In the genomic region with DNA sequence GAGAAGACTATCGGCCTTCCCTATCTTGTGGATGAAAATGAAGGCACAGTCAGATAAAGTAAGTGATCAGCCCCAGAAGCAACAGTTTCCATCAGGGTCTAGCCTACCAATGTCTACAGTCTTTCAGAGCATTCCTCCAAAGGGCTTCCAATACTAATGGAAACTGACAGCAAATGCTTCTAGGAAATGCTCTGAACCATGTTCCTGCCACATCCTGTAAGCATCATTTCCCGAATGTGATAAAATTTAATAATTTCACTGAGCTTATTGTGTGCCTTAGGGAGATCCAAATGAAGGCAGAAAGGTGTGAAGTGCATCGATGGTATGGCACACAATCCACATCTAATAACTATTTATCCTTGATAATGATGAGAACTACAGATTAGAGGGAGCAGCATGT, we compare ENCODE assay signal across 26 mouse cellular contexts.
"Had no signal": no experiment of that assay in that cellular context is flagged by ENCODE, and none has a peak within 500 bp of the region (broad histone marks: within the 10 kb centered on the region; RNA-seq: fewer than 3 reads in every experiment).

No protein-coding gene starts in this region.

- H3K9ac ChIP-seq: heart, embryonic 12.5 days; hindbrain, embryonic 12.5 days; hindbrain, embryonic 14.5 days; intestine, embryonic 15.5 days; limb, embryonic 13.5 days; limb, embryonic 15.5 days had no signal

- H3K27me3 ChIP-seq: heart, embryonic 12.5 days; hindbrain, embryonic 12.5 days; intestine, embryonic 15.5 days; limb, embryonic 13.5 days; limb, embryonic 15.5 days had no signal

- ATAC-seq: hindbrain, embryonic 16.5 days; inflammation-experienced regulatory T-cells, adult 6 months; intestine, embryonic 15.5 days; intestine, postnatal 0 days had no signal

- H3K4me3 ChIP-seq: heart, embryonic 10.5 days; heart, embryonic 12.5 days; hindbrain, embryonic 10.5 days; hindbrain, embryonic 12.5 days; intestine, embryonic 15.5 days; layer of hippocampus, adult 2 months; limb, embryonic 13.5 days; limb, embryonic 15.5 days had no signal

- H3K4me1 ChIP-seq: heart, embryonic 10.5 days; heart, embryonic 12.5 days; hindbrain, embryonic 10.5 days; hindbrain, embryonic 12.5 days; intestine, embryonic 15.5 days; limb, embryonic 13.5 days; limb, embryonic 15.5 days had no signal

- H3K9me3 ChIP-seq: heart, embryonic 10.5 days; heart, embryonic 12.5 days; hindbrain, embryonic 10.5 days; hindbrain, embryonic 12.5 days; intestine, embryonic 15.5 days; limb, embryonic 13.5 days; limb, embryonic 15.5 days had no signal

- DNase-seq: gastrocnemius, postnatal 10 days; gastrocnemius, postnatal 25 days; heart, adult 18-20 months; heart, postnatal 10 days; heart, postnatal 4 days; kidney, adult 18-20 months; kidney, adult 8-10 months; kidney, postnatal 10 days; kidney, postnatal 25 days; kidney, postnatal 4 days; layer of hippocampus, adult 9-11 months; layer of hippocampus, postnatal 36 days; left cerebral cortex, postnatal 4 days had no signal

- H3K36me3 ChIP-seq: heart, embryonic 10.5 days; heart, embryonic 12.5 days; hindbrain, embryonic 10.5 days; hindbrain, embryonic 12.5 days; intestine, embryonic 15.5 days; limb, embryonic 13.5 days; limb, embryonic 15.5 days had no signal

- H3K4me2 ChIP-seq: heart, embryonic 12.5 days; hindbrain, embryonic 12.5 days; hindbrain, embryonic 14.5 days; intestine, embryonic 15.5 days; limb, embryonic 13.5 days; limb, embryonic 15.5 days; liver, embryonic 11.5 days had no signal

- H3K27ac ChIP-seq: heart, embryonic 10.5 days; hindbrain, embryonic 10.5 days; hindbrain, embryonic 12.5 days; hindbrain, embryonic 14.5 days; intestine, embryonic 15.5 days; layer of hippocampus, adult 2 months; limb, embryonic 13.5 days; limb, embryonic 15.5 days had no signal
